Mouse (Mus musculus) CH12.LX (cell line): ENCODE results near the gene Mcl1.

ENCODE experiments used
- CHD1 ChIP-seq: IDR thresholded peaks from 2 replicates; pipeline ENCODE4 v1.6.1; 2012; ENCODE audit warnings: low read depth, low read length, improper control_type of control experiment, inconsistent platforms
- CTCF ChIP-seq, 2 experiments: IDR thresholded peaks in 1 of 2; conservative IDR thresholded peaks in 1 of 2; 2 replicates each; pipeline ENCODE4 v1.5.1; 2011 to 2012; ENCODE audit warnings: low read depth in 2 of 2, low read length in 2 of 2, improper control_type of control experiment in 1 of 2, inconsistent platforms in 1 of 2, mild to moderate bottlenecking in 1 of 2, moderate library complexity in 1 of 2
- EP300 ChIP-seq: IDR thresholded peaks from 2 replicates; pipeline ENCODE4 v1.6.1; 2011; ENCODE audit warnings: low read length, improper control_type of control experiment
- MAX ChIP-seq: IDR thresholded peaks from 2 replicates; pipeline ENCODE4 v1.6.1; 2011; ENCODE audit warnings: low read length, improper control_type of control experiment
- MXI1 ChIP-seq: IDR thresholded peaks from 2 replicates; pipeline ENCODE4 v1.6.1; 2011; ENCODE audit warnings: mild to moderate bottlenecking, low read depth, low read length, improper control_type of control experiment
- SIN3A ChIP-seq: IDR thresholded peaks from 2 replicates; pipeline ENCODE4 v1.6.1; 2012; ENCODE audit warnings: low read length, improper control_type of control experiment, inconsistent platforms
- SMC3 ChIP-seq: IDR thresholded peaks from 2 replicates; pipeline ENCODE4 v1.6.1; 2011; ENCODE audit warnings: low read depth, low read length, improper control_type of control experiment
- UBTF ChIP-seq: IDR thresholded peaks from 2 replicates; pipeline ENCODE4 v1.6.1; 2012; ENCODE audit warnings: low read depth, mild to moderate bottlenecking, inconsistent platforms, low read length, improper control_type of control experiment, moderate library complexity
- ZC3H11A ChIP-seq: IDR thresholded peaks from 2 replicates; pipeline ENCODE4 v1.6.1; 2012; ENCODE audit warnings: low read depth, mild to moderate bottlenecking, inconsistent platforms, low read length, improper control_type of control experiment
- ZMIZ1 ChIP-seq: IDR thresholded peaks from 2 replicates; pipeline ENCODE4 v1.6.1; 2012; ENCODE audit warnings: low read depth, mild to moderate bottlenecking, inconsistent platforms, low read length, improper control_type of control experiment

GRCm38 (mm10) chr3:95703276-95703675, 44.7 kb downstream of the Mcl1 start:
- TF ChIP-seq MXI1 (no peak), EP300 (no peak), SMC3 (no peak), ZMIZ1 (no peak), UBTF (no peak), MAX (no peak), CHD1 (no peak), SIN3A (no peak), CTCF (conservative IDR thresholded peaks at IDR 0.05 in 1 of 2, IDR thresholded peaks at IDR 0.05 in 1 of 2; ENCODE audit: low read depth in 2 of 2, low read length in 2 of 2) (no peak), ZC3H11A (no peak)
